Mouse (Mus musculus): ENCODE measurements at regions not wholly inside any gene's neighbourhood (a gene's known extent, or its start where the extent isn't known, plus 50 kb on each side); places are given as distances from the start of the nearest gene placed in this dataset.
"Not testable (repeated sequence)": the region's sequence is repeated elsewhere in the genome, so short reads cannot be mapped to it uniquely, and the experiment has no call there.

DNA sequence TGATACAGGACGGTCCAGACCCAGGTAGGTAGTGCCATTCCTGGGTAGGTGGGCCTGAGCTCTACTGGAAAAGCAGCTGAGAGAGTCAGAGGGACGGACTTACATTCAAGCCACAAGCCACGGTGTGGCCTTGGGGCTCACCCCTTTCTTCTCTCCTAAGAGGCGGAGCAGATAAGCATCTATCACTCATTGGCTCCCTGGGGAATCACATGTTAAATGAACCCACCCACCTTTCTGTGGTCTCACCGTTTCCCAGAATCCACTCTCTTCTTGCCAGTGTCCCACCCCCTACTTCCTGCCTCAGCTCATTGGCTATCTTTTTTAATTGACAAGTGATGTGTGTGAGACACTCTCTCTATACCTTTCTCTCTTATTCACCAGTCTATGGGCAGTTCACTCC lies 127.8 kb upstream of the Ubl3 start:
- 84% methylated on average over 5 of the region's 5 CpGs for WGBS
- Histone ChIP-seq H3K27ac (replicated peaks; ENCODE audit: low read depth, low read length) (no peak overlapping the region), H3K9me3 (replicated peaks; ENCODE audit: control insufficient read depth, low read length) (no peaks in the 10 kb centered on the region), H3K4me3 (ENCODE audit: low read depth, low read length) (no peak overlapping the region), H3K27me3 (ENCODE audit: control insufficient read depth, insufficient read depth, low read length) (no peaks in the 10 kb centered on the region), H3K9ac (replicated peaks; ENCODE audit: low read length) (no peak overlapping the region), H3K36me3 (replicated peaks; ENCODE audit: control insufficient read depth, insufficient read depth, low read depth, low read length) (no peaks in the 10 kb centered on the region), H3K4me2 (ENCODE audit: low read depth, low read length) (no peak overlapping the region), H3K4me1 (ENCODE audit: control insufficient read depth, insufficient read depth, low read length) (no peaks in the 10 kb centered on the region)
- peak; percentile 39; the same call in 1 of the 2 replicates for ATAC-seq (replicated peaks; ENCODE audit: insufficient number of reproducible peaks, low FRiP score, low TSS enrichment, low read depth)
- DNase-seq (ENCODE audit: low spot score), result no peak

DNA sequence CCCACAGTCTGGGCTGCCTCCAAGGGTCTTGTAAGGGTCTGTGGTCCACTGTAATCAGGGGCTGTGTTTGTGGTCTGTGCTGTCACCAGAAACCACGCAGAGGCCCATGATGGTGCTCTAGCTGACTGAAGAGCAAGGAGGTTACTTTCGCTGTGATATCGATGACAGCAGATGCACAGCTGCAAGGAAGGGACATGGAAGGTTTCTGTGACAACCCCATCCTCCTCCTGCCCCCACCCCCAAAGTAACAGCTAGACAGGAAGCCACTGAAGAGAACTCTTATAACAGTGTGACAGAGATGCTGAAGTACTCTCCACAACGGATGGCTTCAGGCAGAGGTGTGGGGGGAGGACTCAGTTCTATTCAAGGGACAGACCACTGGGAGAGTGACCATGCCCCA lies 127.0 kb upstream of the Ubl3 start:
- no peak for DNase-seq (ENCODE audit: low spot score)
- no peak for ATAC-seq (replicated peaks; ENCODE audit: insufficient number of reproducible peaks, low FRiP score, low TSS enrichment, low read depth)
- Histone ChIP-seq H3K27me3 (ENCODE audit: control insufficient read depth, insufficient read depth, low read length) (no peaks in the 10 kb centered on the region), H3K36me3 (replicated peaks; ENCODE audit: control insufficient read depth, insufficient read depth, low read depth, low read length) (no peaks in the 10 kb centered on the region), H3K9me3 (replicated peaks; ENCODE audit: control insufficient read depth, low read length) (no peaks in the 10 kb centered on the region), H3K4me2 (ENCODE audit: low read depth, low read length) (no peak overlapping the region), H3K27ac (replicated peaks; ENCODE audit: low read depth, low read length) (no peak overlapping the region), H3K4me3 (ENCODE audit: low read depth, low read length) (no peak overlapping the region), H3K4me1 (ENCODE audit: control insufficient read depth, insufficient read depth, low read length) (no peaks in the 10 kb centered on the region), H3K9ac (replicated peaks; ENCODE audit: low read length) (no peak overlapping the region)
- 89% methylated on average over 4 of the region's 4 CpGs for WGBS

DNA sequence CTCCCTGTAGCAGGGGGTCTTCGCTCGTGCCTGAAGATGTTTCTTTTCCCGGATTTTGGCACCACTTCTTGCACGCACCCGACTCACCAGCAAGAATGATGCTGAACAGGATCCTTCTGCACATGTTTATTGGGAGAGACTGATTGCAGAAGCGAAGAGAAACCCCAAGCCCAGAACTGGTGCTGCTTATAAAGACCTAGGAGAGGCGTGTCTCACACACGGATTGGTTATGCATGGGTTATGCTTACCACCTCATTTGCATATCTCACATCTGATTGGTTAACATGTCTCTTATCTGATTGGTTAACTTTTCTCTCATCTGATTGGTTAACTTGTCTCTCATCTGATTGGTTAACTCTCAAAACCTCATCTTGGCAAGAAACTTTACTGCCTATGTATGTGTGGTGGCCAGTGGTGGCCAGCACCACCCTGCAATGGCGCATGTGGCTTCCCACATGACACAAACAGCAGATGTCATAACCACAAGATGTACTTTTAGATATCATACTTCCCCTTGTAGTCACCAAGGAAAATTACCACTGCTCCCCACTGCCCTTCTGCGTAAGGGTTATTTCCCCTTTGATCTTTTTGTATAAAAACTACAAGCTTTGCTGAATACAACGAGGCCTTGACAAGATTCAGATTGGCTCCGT lies 125.8 kb upstream of the Ubl3 start:
- not testable (repeated sequence) for H3K9me3 ChIP-seq (replicated peaks; ENCODE audit: control insufficient read depth, low read length); H3K27me3 ChIP-seq (ENCODE audit: control insufficient read depth, insufficient read depth, low read length); H3K27ac ChIP-seq (replicated peaks; ENCODE audit: low read depth, low read length); H3K9ac ChIP-seq (replicated peaks; ENCODE audit: low read length); ATAC-seq (replicated peaks; ENCODE audit: insufficient number of reproducible peaks, low FRiP score, low TSS enrichment, low read depth); H3K36me3 ChIP-seq (replicated peaks; ENCODE audit: control insufficient read depth, insufficient read depth, low read depth, low read length); H3K4me3 ChIP-seq (ENCODE audit: low read depth, low read length); H3K4me2 ChIP-seq (ENCODE audit: low read depth, low read length); DNase-seq (ENCODE audit: low spot score); H3K4me1 ChIP-seq (ENCODE audit: control insufficient read depth, insufficient read depth, low read length)
- WGBS, result 93% methylated on average over 12 of the region's 12 CpGs

DNA sequence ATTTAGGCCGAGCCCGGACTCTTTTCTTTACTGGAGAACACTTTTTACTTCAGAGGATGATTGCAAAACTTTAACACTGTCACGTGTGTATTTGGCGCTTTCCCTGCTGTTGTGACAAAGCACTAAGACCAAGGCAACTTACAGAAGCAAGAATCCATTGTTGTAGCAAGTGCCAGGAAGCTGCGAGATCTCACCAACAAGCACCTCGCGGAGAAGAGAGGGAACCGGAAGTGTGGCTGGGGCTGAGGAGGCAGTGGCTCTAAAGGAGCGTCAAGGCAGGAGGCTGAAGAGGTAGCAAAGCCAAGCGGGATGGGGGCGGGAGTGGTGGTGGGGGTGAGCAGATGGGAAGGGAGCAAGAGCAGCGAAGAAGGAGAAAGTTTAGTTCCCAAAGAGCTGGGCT lies 121.7 kb upstream of the Ubl3 start:
- WGBS, result 85% methylated on average over 12 of the region's 12 CpGs
- Histone ChIP-seq H3K9ac (replicated peaks; ENCODE audit: low read length) (no peak overlapping the region), H3K36me3 (replicated peaks; ENCODE audit: control insufficient read depth, insufficient read depth, low read depth, low read length) (no peaks in the 10 kb centered on the region), H3K9me3 (replicated peaks; ENCODE audit: control insufficient read depth, low read length) (no peaks in the 10 kb centered on the region), H3K4me2 (ENCODE audit: low read depth, low read length) (no peak overlapping the region), H3K27ac (replicated peaks; ENCODE audit: low read depth, low read length) (no peak overlapping the region), H3K27me3 (ENCODE audit: control insufficient read depth, insufficient read depth, low read length) (no peaks in the 10 kb centered on the region), H3K4me3 (ENCODE audit: low read depth, low read length) (no peak overlapping the region), H3K4me1 (ENCODE audit: control insufficient read depth, insufficient read depth, low read length) (no peaks in the 10 kb centered on the region; the same call in 1 of the 2 replicates)
- DNase-seq (ENCODE audit: low spot score) (no peak), ATAC-seq (replicated peaks; ENCODE audit: insufficient number of reproducible peaks, low FRiP score, low TSS enrichment, low read depth) (no peak)

DNA sequence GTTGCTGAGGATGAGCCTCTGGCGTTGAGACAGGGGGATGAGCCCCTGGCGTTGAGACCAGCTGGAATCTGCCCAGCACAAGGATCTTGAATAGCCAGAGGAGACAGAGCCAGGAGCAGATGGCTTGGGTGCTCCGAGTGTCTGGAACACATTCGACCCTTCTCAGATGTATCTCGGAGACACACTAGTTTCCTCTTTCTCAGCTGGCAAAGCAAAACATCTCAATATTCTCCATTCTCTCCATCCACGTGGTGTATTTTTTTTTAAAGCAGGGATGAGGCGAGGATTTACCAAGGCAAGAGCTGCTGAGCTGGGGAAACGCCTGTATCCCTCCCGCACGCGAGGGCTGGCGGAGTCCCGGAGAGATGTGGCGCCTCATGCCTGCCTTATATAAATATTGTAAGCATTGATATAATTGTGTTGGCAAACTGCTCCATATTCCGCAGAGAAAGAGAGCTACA lies 109.7 kb upstream of the Ubl3 start:
- no peak overlapping the region for H3K27ac ChIP-seq (replicated peaks; ENCODE audit: low read depth, low read length)
- no peak for ATAC-seq (replicated peaks; ENCODE audit: insufficient number of reproducible peaks, low FRiP score, low TSS enrichment, low read depth)

DNA sequence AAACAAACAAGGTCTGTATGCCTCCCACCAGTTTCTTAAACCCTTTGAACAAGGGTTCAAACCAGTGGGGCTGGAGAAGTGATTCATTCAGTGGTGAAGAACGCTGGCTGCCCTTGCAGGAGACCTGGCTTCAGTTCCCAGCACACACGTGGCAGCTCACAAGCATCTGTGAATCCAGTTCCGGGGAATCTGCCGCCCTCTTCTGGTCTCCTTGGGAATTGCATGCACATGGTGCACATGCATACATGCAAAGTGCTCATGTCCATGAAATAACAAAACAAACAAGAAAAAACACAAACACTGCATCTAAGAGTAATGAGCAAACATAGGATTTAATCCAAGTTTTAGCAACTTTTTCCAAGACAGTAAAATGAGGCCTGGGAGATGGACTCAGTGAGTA lies 108.5 kb upstream of the Ubl3 start:
- ATAC-seq (replicated peaks; ENCODE audit: insufficient number of reproducible peaks, low FRiP score, low TSS enrichment, low read depth), result no peak
- 88% methylated on average over 4 of the region's 4 CpGs for WGBS
- H3K9ac ChIP-seq (replicated peaks; ENCODE audit: low read length), result no peak overlapping the region

More for the DNA sequence above, 109.7 kb upstream of the Ubl3 start:
- H3K4me3 ChIP-seq (ENCODE audit: low read depth, low read length), result no peak overlapping the region
- H3K9ac ChIP-seq (replicated peaks; ENCODE audit: low read length), result no peak overlapping the region
- 0 out of 2 replicates have a peak, but pooled peaks cover 3% of the 10 kb centered on the region for H3K9me3 ChIP-seq (replicated peaks; ENCODE audit: control insufficient read depth, low read length)
- no peak for DNase-seq (ENCODE audit: low spot score)
- 74% methylated on average over 15 of the region's 15 CpGs for WGBS
- H3K4me2 ChIP-seq (ENCODE audit: low read depth, low read length), result no peak overlapping the region
- no peaks in the 10 kb centered on the region for H3K27me3 ChIP-seq (ENCODE audit: control insufficient read depth, insufficient read depth, low read length)
- no peaks in the 10 kb centered on the region for H3K4me1 ChIP-seq (ENCODE audit: control insufficient read depth, insufficient read depth, low read length)
- H3K36me3 ChIP-seq (replicated peaks; ENCODE audit: control insufficient read depth, insufficient read depth, low read depth, low read length), result no peaks in the 10 kb centered on the region

DNA sequence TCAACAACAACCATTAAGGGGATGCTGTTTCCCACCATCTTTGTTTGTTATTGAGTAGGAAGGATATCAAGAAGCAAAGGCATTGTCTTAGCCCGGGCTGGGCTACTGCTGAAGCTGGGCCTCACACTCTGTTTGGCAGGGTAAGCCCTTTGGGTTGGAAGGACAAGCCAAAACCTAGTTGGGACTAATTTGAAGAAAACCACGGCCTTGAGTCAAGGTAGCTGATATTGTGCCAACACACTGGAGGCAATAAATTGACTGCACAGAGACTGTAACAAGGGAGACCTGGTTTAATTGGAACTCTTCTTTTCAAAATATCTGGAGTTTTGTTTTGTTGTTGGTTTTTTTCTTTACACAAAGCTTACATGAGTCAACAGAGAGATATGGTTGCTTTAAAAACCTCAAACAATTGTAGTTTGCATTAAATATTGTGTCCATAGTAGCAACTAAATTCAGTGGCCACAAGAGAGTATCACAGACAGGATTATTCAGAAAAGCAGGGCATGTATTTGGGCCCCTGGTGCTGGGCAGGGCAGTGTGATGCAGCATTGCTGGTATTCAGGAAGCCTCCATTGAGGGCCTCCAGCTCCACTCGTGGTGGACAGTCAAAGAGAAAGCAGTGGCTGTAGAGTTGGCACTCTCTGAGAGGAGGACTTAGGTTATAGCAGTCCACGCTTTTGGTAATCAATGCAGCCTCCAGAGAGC lies 105.5 kb upstream of the Ubl3 start:
- 0 out of 2 replicates have a peak, but pooled peaks cover 3% of the 10 kb centered on the region for H3K9me3 ChIP-seq (replicated peaks; ENCODE audit: control insufficient read depth, low read length)
- ATAC-seq (replicated peaks; ENCODE audit: insufficient number of reproducible peaks, low FRiP score, low TSS enrichment, low read depth), result no peak
- no peaks in the 10 kb centered on the region for H3K27me3 ChIP-seq (ENCODE audit: control insufficient read depth, insufficient read depth, low read length)
- no peak overlapping the region for H3K4me3 ChIP-seq (ENCODE audit: low read depth, low read length)
- no peaks in the 10 kb centered on the region for H3K4me1 ChIP-seq (ENCODE audit: control insufficient read depth, insufficient read depth, low read length)
- H3K4me2 ChIP-seq (ENCODE audit: low read depth, low read length), result no peak overlapping the region
- H3K36me3 ChIP-seq (replicated peaks; ENCODE audit: control insufficient read depth, insufficient read depth, low read depth, low read length), result no peaks in the 10 kb centered on the region
- H3K9ac ChIP-seq (replicated peaks; ENCODE audit: low read length), result no peak overlapping the region
- WGBS, result 76% methylated on average over 4 of the region's 4 CpGs
- no peak for DNase-seq (ENCODE audit: low spot score)
- no peak overlapping the region for H3K27ac ChIP-seq (replicated peaks; ENCODE audit: low read depth, low read length)

More for the DNA sequence above, 108.5 kb upstream of the Ubl3 start:
- no peak overlapping the region for H3K4me3 ChIP-seq (ENCODE audit: low read depth, low read length)
- no peak for DNase-seq (ENCODE audit: low spot score)
- H3K9me3 ChIP-seq (replicated peaks; ENCODE audit: control insufficient read depth, low read length), result 0 out of 2 replicates have a peak, but pooled peaks cover 3% of the 10 kb centered on the region
- H3K4me1 ChIP-seq (ENCODE audit: control insufficient read depth, insufficient read depth, low read length), result no peaks in the 10 kb centered on the region
- no peaks in the 10 kb centered on the region for H3K27me3 ChIP-seq (ENCODE audit: control insufficient read depth, insufficient read depth, low read length)
- no peak overlapping the region for H3K4me2 ChIP-seq (ENCODE audit: low read depth, low read length)
- no peaks in the 10 kb centered on the region for H3K36me3 ChIP-seq (replicated peaks; ENCODE audit: control insufficient read depth, insufficient read depth, low read depth, low read length)
- H3K27ac ChIP-seq (replicated peaks; ENCODE audit: low read depth, low read length), result no peak overlapping the region

DNA sequence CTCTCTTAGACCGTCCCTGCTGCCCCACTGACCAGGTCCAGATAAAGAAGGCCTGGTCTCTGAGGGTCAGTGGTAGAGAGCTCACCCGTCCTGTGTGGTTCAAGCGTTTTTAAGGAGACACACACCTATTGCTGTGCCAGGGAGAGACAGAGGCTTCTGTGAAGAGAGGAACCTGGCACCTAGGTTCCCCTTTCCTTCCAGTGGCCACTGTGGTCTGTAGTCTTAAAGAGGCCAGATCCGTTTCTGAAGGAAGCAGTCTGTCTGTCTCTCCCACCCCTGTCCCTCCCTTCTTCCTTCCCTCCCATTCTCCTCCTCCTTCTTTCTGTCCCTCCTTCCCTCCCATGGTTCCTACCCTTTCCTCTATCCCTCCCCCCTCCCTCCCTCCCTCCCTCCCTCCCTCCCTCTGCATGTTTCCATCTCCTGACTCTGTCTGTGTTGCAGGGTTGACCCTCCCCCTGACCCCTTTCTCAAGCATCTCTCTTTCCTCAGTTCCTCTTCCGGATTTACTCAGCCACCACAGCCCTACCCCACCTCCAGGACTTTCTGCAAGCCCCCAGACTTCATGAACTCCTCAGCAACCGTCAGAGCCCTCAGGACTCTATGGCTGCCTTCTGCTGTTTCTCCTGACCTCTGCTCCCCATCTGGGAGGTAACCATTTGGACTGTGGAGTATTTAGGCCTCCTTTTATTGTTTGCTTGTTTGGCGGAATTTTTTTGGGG lies 100.1 kb upstream of the Ubl3 start:
- ATAC-seq (replicated peaks; ENCODE audit: insufficient number of reproducible peaks, low FRiP score, low TSS enrichment, low read depth) (no peak), DNase-seq (ENCODE audit: low spot score) (no peak)
- no peaks in the 10 kb centered on the region for H3K36me3 ChIP-seq (replicated peaks; ENCODE audit: control insufficient read depth, insufficient read depth, low read depth, low read length)
- H3K27me3 ChIP-seq (ENCODE audit: control insufficient read depth, insufficient read depth, low read length), result no peaks in the 10 kb centered on the region
- H3K4me2 ChIP-seq (ENCODE audit: low read depth, low read length), result no peak overlapping the region
- no peaks in the 10 kb centered on the region for H3K4me1 ChIP-seq (ENCODE audit: control insufficient read depth, insufficient read depth, low read length)
- whole genome bisulfite sequencing, result 59% methylated on average over 7 of the region's 7 CpGs
- no peak overlapping the region for H3K27ac ChIP-seq (replicated peaks; ENCODE audit: low read depth, low read length)
- H3K9me3 ChIP-seq (replicated peaks; ENCODE audit: control insufficient read depth, low read length), result no peaks in the 10 kb centered on the region
- H3K9ac ChIP-seq (replicated peaks; ENCODE audit: low read length), result no peak overlapping the region
- no peak overlapping the region for H3K4me3 ChIP-seq (ENCODE audit: low read depth, low read length)
